Mouse (Mus musculus) spleen, adult 2 months (tissue): ENCODE results near the gene Spr.
A peak's percentile ranks its signal among the peaks of the same experiment; 100 is the strongest.
"Not testable (repeated sequence)": the region's sequence is repeated elsewhere in the genome, so short reads cannot be mapped to it uniquely, and the experiment has no call there.

Experiments
- CTCF ChIP-seq: fragments of 200-500 bp; IDR thresholded peaks from 2 replicates; pipeline ENCODE4 v1.5.1; 2011; ENCODE audit warnings: mild to moderate bottlenecking, inconsistent platforms; ENCODE audit not compliant: insufficient read depth, insufficient read length, insufficient replicate concordance; ENCODE audit errors: extremely low read depth
- POLR2A ChIP-seq: fragments of 200-500 bp; IDR thresholded peaks from 2 replicates; pipeline ENCODE4 v1.6.1; 2011; ENCODE audit warnings: low read depth, low read length, inconsistent platforms

GRCm38 (mm10) chr6:85117545-85118511, 19.7 kb downstream of the Spr start:
- peak; percentile 23; the same call in 1 of the 2 replicates for TF ChIP-seq CTCF
- TF ChIP-seq POLR2A = not testable (repeated sequence)
